Comparison of ENCODE assay signal across 9 mouse cellular contexts in the genomic region with DNA sequence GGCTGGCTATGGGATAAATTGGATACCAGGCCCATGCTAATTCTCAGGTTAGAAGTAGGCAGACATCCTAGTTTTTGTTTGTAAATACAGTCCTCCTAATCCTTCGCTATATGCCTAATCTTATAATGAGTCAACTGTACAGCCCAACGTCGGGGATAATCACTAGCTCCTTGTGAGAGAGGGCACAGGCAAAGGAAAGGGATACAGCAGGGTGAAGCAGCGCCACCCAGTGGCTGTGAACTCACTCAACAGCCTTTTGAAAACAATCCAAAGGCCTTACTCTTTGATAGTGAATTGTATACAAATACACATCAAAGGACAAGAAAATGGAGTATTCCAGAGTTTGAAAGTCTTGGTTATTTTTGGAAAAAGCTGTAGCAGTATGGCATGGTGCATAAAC. TPM values are rescaled to one million over a fixed set of nuclear protein-coding genes. Genes with fewer than 3 reads are reported as not detected.
DNase-seq lines count a peak whose midpoint lies in the region; ATAC-seq and TF ChIP-seq lines count a peak whose summit lies in the region.
"Had no signal": no experiment of that assay in that cellular context is flagged by ENCODE, and none has a peak within 500 bp of the region (broad histone marks: within the 10 kb centered on the region; RNA-seq: fewer than 3 reads in every experiment).

No protein-coding gene starts in this region.

- TF ChIP-seq EP300 in lung, postnatal 0 days (IDR thresholded peaks at IDR 0.05), result no peak

- WGBS in embryonic facial prominence, embryonic 11.5 days, result 53% methylated on average over 4 of the region's 4 CpGs
- 38% methylated on average over 4 of the region's 4 CpGs for WGBS in lung, postnatal 0 days

- no peaks in the 10 kb centered on the region for H3K4me1 ChIP-seq in embryonic facial prominence, embryonic 11.5 days (ENCODE audit: control insufficient read depth, insufficient read depth, low read length)
- H3K4me1 ChIP-seq in lung, postnatal 0 days (ENCODE audit: insufficient read depth, low read depth, low read length), result no peaks in the 10 kb centered on the region
- H3K4me1 ChIP-seq: lung, embryonic 15.5 days had no signal

- peak; percentile 82 for TF ChIP-seq CTCF in lung, postnatal 0 days (IDR thresholded peaks at IDR 0.05)

- no peak overlapping the region for H3K4me2 ChIP-seq in embryonic facial prominence, embryonic 11.5 days (ENCODE audit: low read depth, low read length)
- H3K4me2 ChIP-seq in lung, postnatal 0 days (replicated peaks; ENCODE audit: low read depth, low read length), result no peak overlapping the region
- H3K4me2 ChIP-seq: lung, embryonic 15.5 days had no signal

- no peak overlapping the region for H3K9ac ChIP-seq in embryonic facial prominence, embryonic 11.5 days (replicated peaks; ENCODE audit: low read length)
- H3K9ac ChIP-seq in lung, postnatal 0 days (replicated peaks; ENCODE audit: low read depth), result no peak overlapping the region
- H3K9ac ChIP-seq: lung, embryonic 15.5 days had no signal

- no peak overlapping the region for H3K4me3 ChIP-seq in embryonic facial prominence, embryonic 11.5 days (ENCODE audit: low read depth, low read length)
- H3K4me3 ChIP-seq in lung, postnatal 0 days (ENCODE audit: low read depth, low read length), result no peak overlapping the region
- H3K4me3 ChIP-seq: lung, embryonic 15.5 days had no signal

- H3K9me3 ChIP-seq in embryonic facial prominence, embryonic 11.5 days (replicated peaks; ENCODE audit: control insufficient read depth, low read length), result no peaks in the 10 kb centered on the region
- no peaks in the 10 kb centered on the region for H3K9me3 ChIP-seq in lung, postnatal 0 days (ENCODE audit: low read length)
- H3K9me3 ChIP-seq: lung, embryonic 15.5 days had no signal

- no peak for ATAC-seq in embryonic facial prominence, embryonic 11.5 days (replicated peaks; ENCODE audit: insufficient number of reproducible peaks, low FRiP score, low TSS enrichment, low read depth)
- ATAC-seq in lung, postnatal 0 days, result no peak

- no peaks in the 10 kb centered on the region for H3K27me3 ChIP-seq in embryonic facial prominence, embryonic 11.5 days (ENCODE audit: control insufficient read depth, insufficient read depth, low read length)
- no peaks in the 10 kb centered on the region for H3K27me3 ChIP-seq in lung, postnatal 0 days (replicated peaks; ENCODE audit: insufficient read depth, low read length)
- H3K27me3 ChIP-seq in splenic B cell, adult 2 months (ENCODE audit: control insufficient read depth, insufficient read depth, low read length, poor library complexity, severe bottlenecking), result no peaks in the 10 kb centered on the region
- H3K27me3 ChIP-seq: lung, embryonic 15.5 days had no signal

- intact Hi-C loops in heart, postnatal 36 days (cut with DNase I), result loop anchor here (1.0 kb wide), 1 partner anchor 146 kb away; no protein-coding TSS in a partner anchor

- peak; percentile 37 to 63 for DNase-seq in heart, postnatal 36 days
- DNase-seq in heart, adult 11 months, result no peak
- DNase-seq in B cell, adult 2 months, result peak; percentile 60 to 63
- DNase-seq in adrenal gland, postnatal 10 days, result peak; percentile 70
- DNase-seq in embryonic facial prominence, embryonic 11.5 days (ENCODE audit: low spot score), result peak; percentile 27
- peak; percentile 44 for DNase-seq in kidney, postnatal 14 days
- DNase-seq in lung, postnatal 0 days (ENCODE audit: low spot score), result peak; percentile 75
- DNase-seq in splenic B cell, adult 2 months (ENCODE audit: low read depth, low spot score), result peak; percentile 65

- H3K27ac ChIP-seq in embryonic facial prominence, embryonic 11.5 days (replicated peaks; ENCODE audit: low read depth, low read length), result no peak overlapping the region
- H3K27ac ChIP-seq in lung, postnatal 0 days (ENCODE audit: low read length), result no peak overlapping the region
- H3K27ac ChIP-seq: lung, embryonic 15.5 days had no signal

- H3K36me3 ChIP-seq in embryonic facial prominence, embryonic 11.5 days (replicated peaks; ENCODE audit: control insufficient read depth, insufficient read depth, low read depth, low read length), result no peaks in the 10 kb centered on the region; the same call in 1 of the 2 replicates
- H3K36me3 ChIP-seq in lung, postnatal 0 days (ENCODE audit: insufficient read depth, low read length), result no peaks in the 10 kb centered on the region
- no peaks in the 10 kb centered on the region; the same call in 1 of the 2 replicates for H3K36me3 ChIP-seq in splenic B cell, adult 2 months (ENCODE audit: control insufficient read depth, insufficient read depth, low read length, poor library complexity, severe bottlenecking)

RNA-seq across cellular contexts. Expression of a gene that starts 10.0 kb away (rescaled TPM):
- total RNA-seq in heart, postnatal 36 days (2021), result 10 to 100 TPM; 37.1 to 37.7 TPM
- 10 to 100 TPM; 21.7 to 22.6 TPM for total RNA-seq in adrenal gland, postnatal 10 days (2021)
- 88.6 and 92.1 TPM in 2 replicates for polyA plus RNA-seq in embryonic facial prominence, embryonic 11.5 days (2014; fragmentation: Nextera tagmentation; extraction: Ambion mirVana)
- polyA plus RNA-seq in lung, postnatal 0 days (2015; fragmentation: Nextera tagmentation; extraction: Ambion mirVana), result 61.8 and 66.7 TPM in 2 replicates

RNA-seq across cellular contexts. Expression of a gene that starts 39.2 kb away (rescaled TPM):
- total RNA-seq in heart, postnatal 36 days (2021), result 10 to 100 TPM; 36.4 to 42.2 TPM
- 10 to 100 TPM; 60.0 to 65.6 TPM for total RNA-seq in adrenal gland, postnatal 10 days (2021)
- polyA plus RNA-seq in embryonic facial prominence, embryonic 11.5 days (2014; fragmentation: Nextera tagmentation; extraction: Ambion mirVana), result 114 and 121 TPM in 2 replicates
- 111 and 125 TPM in 2 replicates for polyA plus RNA-seq in lung, postnatal 0 days (2015; fragmentation: Nextera tagmentation; extraction: Ambion mirVana)
